Mouse (Mus musculus): ENCODE data around the gene Fam13a. TPM values are rescaled to one million over a fixed set of nuclear protein-coding genes. Genes with fewer than 3 reads are reported as not detected.

Fam13a gene
- polyA plus RNA-seq, 1 experiment from 2014 or later = 10.4 TPM

- H3K27me3 ChIP-seq (replicated peaks; ENCODE audit: control insufficient read depth, insufficient read depth, low read length) = no peaks in the 10 kb centered on the region
- H3K4me1 ChIP-seq (replicated peaks; ENCODE audit: control insufficient read depth, insufficient read depth, low read length) = peaks cover 16% of the 10 kb centered on the region; the same call in 1 of the 2 replicates
- H3K9me3 ChIP-seq (ENCODE audit: control insufficient read depth, low read length) = no peaks in the 10 kb centered on the region
- H3K9ac ChIP-seq (replicated peaks; ENCODE audit: low read depth, low read length) = no peak overlapping the region
- 31% methylated on average over 4 of the region's 4 CpGs for WGBS
- no peak overlapping the region for H3K4me3 ChIP-seq (replicated peaks; ENCODE audit: low read length)
- peak; percentile 76 for ATAC-seq
- no peak overlapping the region for H3K4me2 ChIP-seq (ENCODE audit: low read length)
- H3K27ac ChIP-seq (ENCODE audit: low read length) = no peak overlapping the region
- peaks cover 4% of the 10 kb centered on the region; the same call in 1 of the 2 replicates for H3K36me3 ChIP-seq (ENCODE audit: control insufficient read depth, insufficient read depth)
Observed at GRCm38 (mm10) chr6:58894994-58895393, 129.4 kb downstream of the Fam13a start.

GRCm38 (mm10) chr6:58893307-58893706 is 131.0 kb downstream of the Fam13a start:
- Histone ChIP-seq H3K4me1 (replicated peaks; ENCODE audit: control insufficient read depth, insufficient read depth, low read length) (peaks cover 14% of the 10 kb centered on the region; the same call in 1 of the 2 replicates), H3K4me3 (replicated peaks; ENCODE audit: low read length) (no peak overlapping the region), H3K27ac (ENCODE audit: low read length) (no peak overlapping the region), H3K9ac (replicated peaks; ENCODE audit: low read depth, low read length) (no peak overlapping the region), H3K4me2 (ENCODE audit: low read length) (no peak overlapping the region), H3K27me3 (replicated peaks; ENCODE audit: control insufficient read depth, insufficient read depth, low read length) (no peaks in the 10 kb centered on the region), H3K9me3 (ENCODE audit: control insufficient read depth, low read length) (no peaks in the 10 kb centered on the region), H3K36me3 (ENCODE audit: control insufficient read depth, insufficient read depth) (peaks cover 5% of the 10 kb centered on the region; the same call in 1 of the 2 replicates)
- ATAC-seq = no peak
- 95% methylated on average over 6 of the region's 6 CpGs for WGBS

GRCm38 (mm10) chr6:58889917-58890316 is 134.4 kb downstream of the Fam13a start:
- no peak for ATAC-seq
- H3K9me3 ChIP-seq (ENCODE audit: control insufficient read depth, low read length) = no peaks in the 10 kb centered on the region

GRCm38 (mm10) chr6:58882271-58882670 is 142.1 kb downstream of the Fam13a start:
- Histone ChIP-seq H3K27me3 (replicated peaks; ENCODE audit: control insufficient read depth, insufficient read depth, low read length) (no peaks in the 10 kb centered on the region), H3K36me3 (ENCODE audit: control insufficient read depth, insufficient read depth) (no peaks in the 10 kb centered on the region), H3K4me3 (replicated peaks; ENCODE audit: low read length) (no peak overlapping the region), H3K4me1 (replicated peaks; ENCODE audit: control insufficient read depth, insufficient read depth, low read length) (no peaks in the 10 kb centered on the region), H3K9ac (replicated peaks; ENCODE audit: low read depth, low read length) (no peak overlapping the region), H3K4me2 (ENCODE audit: low read length) (no peak overlapping the region), H3K9me3 (ENCODE audit: control insufficient read depth, low read length) (no peaks in the 10 kb centered on the region), H3K27ac (ENCODE audit: low read length) (no peak overlapping the region)
- 83% methylated on average over 6 of the region's 6 CpGs for WGBS
- no peak for ATAC-seq

More at GRCm38 (mm10) chr6:58889917-58890316, 134.4 kb downstream of the Fam13a start:
- Histone ChIP-seq H3K9ac (replicated peaks; ENCODE audit: low read depth, low read length) (no peak overlapping the region), H3K4me1 (replicated peaks; ENCODE audit: control insufficient read depth, insufficient read depth, low read length) (no peaks in the 10 kb centered on the region), H3K4me2 (ENCODE audit: low read length) (no peak overlapping the region), H3K4me3 (replicated peaks; ENCODE audit: low read length) (no peak overlapping the region), H3K27me3 (replicated peaks; ENCODE audit: control insufficient read depth, insufficient read depth, low read length) (no peaks in the 10 kb centered on the region), H3K27ac (ENCODE audit: low read length) (no peak overlapping the region), H3K36me3 (ENCODE audit: control insufficient read depth, insufficient read depth) (peaks cover 7% of the 10 kb centered on the region; the same call in 1 of the 2 replicates)
- WGBS = 89% methylated on average over 3 of the region's 3 CpGs

Other genes starting within 250 kb of the Fam13a start
- gene Herc3, start 193.1 kb downstream of the Fam13a start, polyA plus RNA-seq (2015; fragmentation: Nextera tagmentation; extraction: Ambion mirVana) = 24.9 and 29.2 TPM in 2 replicates
- gene Nap1l5, start 117.5 kb downstream of the Fam13a start, polyA plus RNA-seq (2015; fragmentation: Nextera tagmentation; extraction: Ambion mirVana) = 82.8 and 111 TPM in 2 replicates
- 7.4 and 8.1 TPM in 2 replicates for gene Tigd2, start 184.3 kb upstream of the Fam13a start, polyA plus RNA-seq (2015; fragmentation: Nextera tagmentation; extraction: Ambion mirVana)

All from forebrain, embryonic 16.5 days (tissue).